Mouse (Mus musculus) mammary gland, adult 2 months (tissue): ENCODE data around the gene Zfp729a. TPM values are rescaled to one million over a fixed set of nuclear protein-coding genes. Genes with fewer than 3 reads are reported as not detected.

ENCODE experiments used
- polyA plus RNA-seq: library from polyadenylated mRNA; depleted of rRNA; stranded (reverse); fragments of >200 nt; gene quantifications from 2 replicates; pipeline ENCODE4 v1.2.3, GENCODE M21; 2012; ENCODE audit warnings: low replicate concordance; rRNA removed

Zfp729a gene
- polyA plus RNA-seq, result 0.39 and 1.6 TPM in 2 replicates

DNA sequence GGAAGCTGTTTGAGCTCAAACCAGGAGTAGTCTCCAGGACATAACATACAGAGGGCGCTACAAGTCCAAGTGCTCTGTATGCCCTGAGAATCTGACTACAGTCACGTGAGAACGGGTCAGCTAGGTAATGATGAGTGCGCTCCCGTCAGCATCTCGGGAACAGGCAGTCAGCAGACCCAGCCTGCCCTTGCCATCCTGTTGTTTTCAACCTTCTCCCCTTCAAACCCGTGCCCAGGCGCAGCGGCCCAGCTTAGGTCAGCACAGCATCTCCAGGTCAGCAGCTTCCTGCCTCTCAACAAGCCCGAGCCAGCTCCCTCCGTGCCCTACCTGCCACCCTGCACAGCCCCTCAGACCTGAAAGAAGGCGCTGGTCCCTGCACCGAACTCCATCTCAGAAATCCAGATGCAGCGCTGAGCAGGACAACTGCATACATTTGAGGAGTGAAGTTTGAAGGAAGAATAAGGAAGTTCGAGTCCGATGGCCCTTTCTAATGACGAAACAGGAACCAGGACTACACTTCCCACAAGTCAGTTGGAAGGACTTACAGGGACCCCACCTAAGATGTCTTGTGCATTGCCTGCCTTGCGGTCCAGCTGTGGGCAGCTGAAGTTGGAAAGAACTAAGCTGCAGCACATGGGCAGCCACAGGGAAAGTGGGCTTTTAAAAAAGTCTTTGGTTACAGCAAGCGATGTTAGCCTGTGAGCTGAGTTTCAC lies at the start of gene Zfp729a, which contains the start of gene Gm49345:
Gene Zfp729a (minus strand): TSS at position 498 of the 714 bp plus-strand sequence.
Gene Gm49345 (minus strand): TSS at position 476 of the 714 bp plus-strand sequence.

DNA sequence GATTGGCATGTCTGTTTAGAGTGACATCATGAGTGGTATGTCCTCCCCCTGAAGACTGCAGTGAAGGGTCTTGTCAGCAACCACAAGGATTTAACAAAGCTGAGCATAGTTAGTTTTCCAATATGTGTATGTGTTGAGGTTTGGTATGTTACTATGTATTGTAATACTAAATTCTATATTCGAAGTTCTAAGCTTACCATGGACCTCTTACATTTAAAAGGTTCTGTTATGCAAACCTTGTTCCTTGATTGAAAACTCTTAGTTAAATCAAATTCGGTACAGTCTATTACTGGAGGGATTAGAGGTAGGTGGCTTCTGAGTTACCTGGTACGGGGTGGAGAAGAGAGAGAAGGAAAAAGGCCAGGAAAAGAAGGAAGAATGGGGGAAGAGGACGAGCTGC lies 49.4 kb upstream of the Zfp729a start, which contains the start of gene Zfp738:
Gene Zfp738 (minus strand): TSS at position 101 of the 400 bp plus-strand sequence.

GRCm38 (mm10) chr13:67609066-67609876 lies 28.3 kb downstream of the Zfp729a start, which contains the start of gene Zfp729b:
Gene Zfp729b (minus strand): TSS chr13:67609707.

Other genes with a start within 250 kb of the Zfp729a start
- 2.3 and 4.4 TPM in 2 replicates for gene Zfp429, start 238.0 kb downstream of the Zfp729a start, polyA plus RNA-seq
- gene Zfp459, start 216.4 kb downstream of the Zfp729a start, polyA plus RNA-seq, result 0.24 and 0.75 TPM in 2 replicates
- 0.55 and 4.1 TPM in 2 replicates for gene Zfp874a, start 186.2 kb downstream of the Zfp729a start, polyA plus RNA-seq
- 2.1 and 5.1 TPM in 2 replicates for gene Zfp874b, start 153.5 kb downstream of the Zfp729a start, polyA plus RNA-seq
- 0.27 and 1.2 TPM in 2 replicates for gene Zfp58, start 137.2 kb downstream of the Zfp729a start, polyA plus RNA-seq
- not detected in 2 replicates for gene Gm26965, start 111.6 kb downstream of the Zfp729a start, polyA plus RNA-seq
- 18.0 and 34.5 TPM in 2 replicates for gene Zfp87, start 111.6 kb downstream of the Zfp729a start, polyA plus RNA-seq
- 1.9 and 2.3 TPM in 2 replicates for gene Zfp748, start 84.0 kb downstream of the Zfp729a start, polyA plus RNA-seq
- gene Zfp729b, start 28.1 kb downstream of the Zfp729a start, polyA plus RNA-seq, result 0.22 and 0.85 TPM in 2 replicates
- 0.17 TPM in 1 of 2 replicates, not detected in the other for gene Gm49345, start within 50 bp of the Zfp729a start, polyA plus RNA-seq
- gene Zfp738, start 49.3 kb upstream of the Zfp729a start, polyA plus RNA-seq, result 3.0 and 7.4 TPM in 2 replicates
- 0.47 and 1.3 TPM in 2 replicates for gene Zfp65, start 91.4 kb upstream of the Zfp729a start, polyA plus RNA-seq
- gene Zfp85, start 117.4 kb upstream of the Zfp729a start, polyA plus RNA-seq, result 0.23 and 1.5 TPM in 2 replicates
- 0.82 and 1.5 TPM in 2 replicates for gene Zfp493, start 141.9 kb upstream of the Zfp729a start, polyA plus RNA-seq
- 0.29 and 0.85 TPM in 2 replicates for gene Zfp273, start 175.9 kb upstream of the Zfp729a start, polyA plus RNA-seq
- 0.75 TPM in 1 of 2 replicates, not detected in the other for gene Gm10037, start 193.3 kb upstream of the Zfp729a start, polyA plus RNA-seq
- not detected in 2 replicates for gene BC048507, start 225.5 kb upstream of the Zfp729a start, polyA plus RNA-seq